Mouse (Mus musculus): Measurements from ENCODE around the gene Map1b.

The Map1b gene

DNA sequence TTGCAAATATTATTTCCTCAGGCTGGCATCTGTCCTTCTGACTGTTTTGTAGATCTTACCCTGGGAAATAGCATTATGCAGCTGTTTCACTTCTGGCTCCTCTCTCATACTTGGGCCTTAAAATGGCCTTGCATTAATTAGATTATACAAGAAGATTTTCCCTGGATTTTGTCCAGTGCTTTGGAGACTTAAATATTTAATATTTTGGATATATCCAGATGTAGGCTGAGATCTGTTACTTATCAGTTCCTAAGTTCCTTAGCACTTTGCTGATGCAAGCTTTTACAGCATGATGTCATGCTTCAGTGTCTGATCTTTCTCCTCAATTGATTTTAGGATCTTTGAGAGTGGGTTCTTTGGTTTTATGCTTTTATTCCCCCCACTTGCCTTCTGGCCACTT, 11.6 kb upstream of the Map1b start:
- DNase-seq, result no peak

DNA sequence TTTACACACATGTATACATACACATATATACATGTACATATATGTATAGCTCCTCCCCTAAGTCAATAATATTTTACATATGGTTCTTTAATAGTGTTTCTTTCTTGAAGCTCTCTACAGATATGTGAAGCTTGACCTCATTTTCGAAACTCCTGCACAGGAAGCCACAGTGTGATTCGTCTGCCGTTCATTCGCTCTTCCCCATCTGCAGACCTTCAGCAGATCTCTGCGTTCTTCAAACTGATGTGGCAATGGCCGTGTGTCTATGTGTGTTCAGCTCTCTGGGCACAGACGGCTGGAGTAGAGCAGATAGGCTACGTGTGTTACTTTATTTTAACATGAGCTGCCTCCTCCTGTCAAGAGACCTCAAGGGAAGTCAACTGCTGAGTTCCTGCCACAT, 9.2 kb upstream of the Map1b start:
- no peak for DNase-seq

DNA sequence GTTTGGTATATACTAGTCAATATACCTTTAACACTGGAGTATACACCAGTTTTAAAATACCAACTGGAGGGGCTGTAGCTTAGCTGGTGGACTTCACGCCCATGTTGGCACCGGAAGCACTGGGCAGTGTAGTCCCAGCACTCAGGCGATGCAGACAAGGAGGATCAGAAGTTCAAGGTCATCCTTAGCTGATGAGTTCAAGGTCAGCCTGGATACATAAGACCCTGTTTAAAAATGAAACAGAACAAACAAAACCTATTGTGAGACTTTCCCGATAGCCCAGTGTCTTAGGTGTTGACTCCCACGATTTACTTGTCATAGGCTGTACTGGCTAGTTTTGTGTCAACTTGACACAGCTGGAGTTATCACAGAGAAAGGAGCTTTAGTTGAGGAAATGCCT, 1.5 kb upstream of the Map1b start:
- no peak for DNase-seq

DNA sequence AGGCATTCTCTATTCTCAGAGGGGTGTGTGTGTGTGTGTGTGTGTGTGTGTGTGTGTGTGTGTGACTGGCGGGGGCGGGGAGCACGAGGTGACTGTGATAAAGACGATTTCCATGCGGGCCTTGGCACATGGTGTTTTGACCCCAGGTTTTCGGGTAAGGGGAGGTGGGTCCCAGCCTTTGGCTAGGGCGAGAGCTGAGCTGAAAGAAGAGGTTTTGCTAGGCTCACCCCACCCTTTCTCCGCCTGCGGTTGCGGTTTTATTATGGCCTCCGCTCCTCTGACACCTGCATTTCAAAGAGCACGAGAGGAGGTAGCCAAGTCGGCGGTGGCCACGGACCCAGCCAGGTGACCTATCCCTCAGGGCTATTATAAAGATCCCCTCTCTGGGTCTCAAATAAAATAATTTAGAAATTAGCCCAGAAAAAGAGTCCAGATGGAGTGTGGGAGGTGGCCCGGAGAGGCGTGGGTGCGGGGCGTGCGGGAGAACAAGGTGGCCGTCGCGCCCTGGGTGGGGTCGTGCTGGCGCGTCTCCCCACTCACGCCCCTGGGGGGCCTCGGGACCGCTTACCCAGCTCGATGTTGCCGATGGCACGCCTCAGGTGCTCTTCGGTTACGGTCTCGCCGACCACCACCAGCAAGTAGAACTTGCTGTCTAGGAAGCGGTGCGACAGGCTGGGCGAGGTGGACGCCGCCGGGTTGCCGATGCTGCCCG, 448 bp downstream of the Map1b start:
- no peak for DNase-seq

DNA sequence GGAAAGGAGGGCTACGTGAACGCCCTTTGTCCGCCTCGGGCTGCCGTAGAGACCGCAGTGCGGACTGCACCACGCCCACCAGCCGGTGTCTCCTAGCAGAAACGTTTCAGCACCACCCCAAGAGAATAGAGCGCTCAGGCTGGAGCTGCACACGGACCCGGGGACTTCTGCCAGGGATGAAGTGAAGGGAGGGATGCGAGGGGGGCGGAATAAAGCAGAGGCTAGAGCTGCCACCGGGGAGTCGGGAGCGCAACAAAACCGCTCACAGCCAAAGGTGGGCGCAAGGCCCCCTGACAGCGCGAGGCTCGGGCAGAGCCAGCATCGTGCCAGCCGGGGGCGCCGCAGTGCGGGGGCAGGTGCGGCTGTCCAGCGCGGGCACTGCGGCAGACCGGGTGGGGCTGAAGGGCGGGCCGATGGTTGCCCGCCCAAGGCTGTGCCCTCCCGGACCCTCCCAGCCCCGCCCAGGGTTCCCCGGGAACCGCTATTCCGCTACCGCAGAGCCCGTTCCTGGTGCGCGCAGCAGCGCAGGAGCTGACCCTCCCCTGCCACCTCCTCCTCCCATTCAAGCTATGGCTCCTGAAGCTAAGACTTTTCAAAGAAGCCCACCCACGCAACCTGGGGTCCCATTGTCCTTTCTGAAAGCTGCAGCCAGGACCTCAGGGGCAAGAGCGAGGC, 1.3 kb downstream of the Map1b start:
- DNase-seq, result peak; percentile 70

DNA sequence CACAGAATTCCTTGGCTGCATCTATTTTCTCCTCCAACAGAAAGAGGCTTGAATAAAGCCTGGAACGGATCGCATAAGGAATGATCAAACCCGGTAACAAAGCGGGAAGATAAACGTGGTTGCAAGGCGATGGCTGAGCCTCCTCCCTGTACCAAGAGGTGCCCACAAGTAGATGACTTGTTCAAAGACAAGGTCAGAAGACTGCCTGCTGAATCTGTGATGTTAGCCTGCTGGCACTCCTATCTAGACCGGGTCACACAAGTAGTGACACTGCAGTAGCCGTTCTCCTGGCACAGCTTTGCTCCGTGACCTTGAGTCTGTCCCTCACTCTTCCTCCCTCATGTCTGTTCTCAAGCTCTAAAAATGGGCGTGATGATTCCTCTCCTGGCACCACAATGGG, 2.4 kb downstream of the Map1b start:
- DNase-seq, result no peak

DNA sequence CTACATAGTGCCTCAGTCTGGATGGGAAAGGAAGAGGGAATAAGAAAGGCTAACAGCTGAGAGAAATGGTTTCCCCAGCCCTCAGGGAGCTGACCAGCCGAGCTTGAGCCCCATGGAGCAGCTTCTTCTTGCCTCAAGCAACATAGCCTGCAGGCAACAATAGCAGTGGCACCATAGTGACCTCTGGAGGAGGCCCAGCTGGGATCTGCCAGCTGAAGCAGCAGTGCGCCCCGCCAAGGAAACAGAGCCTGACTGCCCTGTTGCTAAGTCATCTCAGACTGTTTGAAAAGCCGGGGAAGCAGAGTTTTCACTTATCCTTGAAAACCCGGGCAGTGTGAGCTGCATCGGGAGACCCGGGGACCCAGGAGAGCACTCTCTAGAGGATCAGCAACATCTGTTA, 3.2 kb downstream of the Map1b start:
- DNase-seq, result peak; percentile 55 to 66

DNA sequence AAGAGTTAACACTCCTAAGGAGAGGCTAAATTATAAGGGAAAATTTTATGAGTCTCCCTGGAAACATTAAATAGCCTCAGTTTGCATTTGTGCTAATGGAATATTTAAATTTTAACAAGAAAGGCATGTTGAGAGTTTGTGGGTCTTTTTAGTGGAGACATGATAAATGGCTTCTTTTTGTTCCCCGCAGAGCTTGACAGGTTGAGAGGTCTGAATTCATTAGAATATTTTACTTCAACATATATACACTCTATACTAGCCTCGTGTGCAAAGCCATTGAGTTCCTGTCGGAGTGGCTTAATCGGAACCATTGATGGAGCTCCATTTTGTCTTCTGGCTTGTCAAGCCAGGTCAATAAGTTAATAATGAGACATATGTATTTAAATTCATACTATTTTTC, 6.4 kb downstream of the Map1b start:
- DNase-seq, result no peak

DNA sequence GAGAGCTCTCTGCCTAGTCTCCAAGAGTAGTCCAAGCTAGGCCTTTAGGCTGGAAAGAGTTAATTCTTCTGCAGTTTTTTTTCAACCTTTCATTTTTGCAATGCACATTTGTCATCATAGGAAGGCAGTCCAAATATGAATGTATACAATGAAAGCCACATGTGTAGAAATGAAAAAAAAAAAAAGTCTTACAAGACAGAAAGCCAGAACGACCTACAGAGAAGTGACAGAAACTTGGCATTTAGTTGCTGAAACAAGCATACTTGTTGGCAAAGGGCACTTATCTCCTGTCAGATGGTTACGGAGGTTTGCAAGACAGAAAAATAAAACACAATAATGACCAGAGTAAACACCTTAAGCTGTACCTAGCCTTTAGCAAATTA, 9.8 kb downstream of the Map1b start:
- no peak for DNase-seq

DNA sequence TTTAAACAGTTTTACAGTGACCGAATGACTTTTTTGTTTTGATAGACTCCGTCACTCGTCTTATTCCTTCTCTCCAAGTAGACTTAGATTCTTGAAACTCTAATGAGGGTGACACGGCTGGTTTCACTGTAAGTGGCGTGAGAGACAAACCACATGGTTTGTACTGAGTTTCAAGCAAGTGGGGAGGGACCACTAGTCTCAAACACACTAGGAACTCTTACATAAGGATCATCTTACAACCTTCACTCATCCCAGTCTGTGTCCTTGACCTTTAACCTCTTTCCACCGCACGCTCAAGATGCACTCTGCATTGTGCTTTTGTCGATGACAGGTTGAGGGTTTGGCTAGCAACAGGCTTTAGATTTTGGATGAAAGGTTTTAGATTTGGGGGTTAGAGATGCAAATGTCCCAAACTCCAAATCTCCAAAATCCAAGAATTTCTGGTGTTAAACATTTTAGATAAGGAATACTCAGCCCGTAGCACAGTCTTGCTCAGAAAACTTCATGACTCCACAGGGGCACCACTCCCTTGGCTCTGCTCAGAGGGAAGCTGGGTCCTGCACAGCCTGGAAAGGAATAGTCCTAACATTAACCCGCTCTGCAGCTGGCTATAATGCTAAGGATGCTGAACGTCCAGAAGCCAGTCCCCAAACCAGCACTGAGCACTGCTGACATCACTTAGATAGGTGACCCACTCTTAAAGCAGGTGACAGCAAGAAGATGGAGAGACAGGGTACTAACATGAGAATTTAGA, 10.3 kb downstream of the Map1b start:
- no peak for DNase-seq

DNA sequence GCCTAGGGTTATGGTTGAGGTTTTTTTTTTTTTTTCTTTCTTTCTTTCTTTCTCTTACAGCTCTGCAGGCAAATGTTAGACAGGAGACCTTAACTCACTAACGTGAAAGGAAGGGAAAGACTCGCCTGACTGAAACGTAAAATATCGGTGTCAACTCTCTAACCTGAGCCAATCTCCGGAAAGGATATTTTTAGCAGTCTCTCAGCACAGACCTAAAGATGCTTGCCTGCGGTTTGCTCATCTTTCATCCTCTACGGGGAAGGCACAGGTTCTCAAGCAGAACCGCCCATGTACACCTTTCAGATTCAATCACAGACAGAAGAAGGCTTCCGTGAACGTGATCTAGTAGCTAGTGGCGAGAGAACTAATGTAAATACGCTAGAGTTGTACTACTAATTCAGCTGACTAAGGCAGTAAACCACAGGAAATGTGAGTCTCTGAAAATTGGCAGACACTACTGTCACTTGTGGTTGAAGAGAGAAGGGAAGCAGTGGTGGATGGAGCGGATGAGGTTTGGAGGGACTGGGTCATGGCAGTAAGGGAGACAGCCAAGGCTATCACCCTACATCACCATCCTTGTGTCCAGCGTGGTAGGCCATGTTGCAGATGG, 12.9 kb downstream of the Map1b start:
- no peak for DNase-seq

DNA sequence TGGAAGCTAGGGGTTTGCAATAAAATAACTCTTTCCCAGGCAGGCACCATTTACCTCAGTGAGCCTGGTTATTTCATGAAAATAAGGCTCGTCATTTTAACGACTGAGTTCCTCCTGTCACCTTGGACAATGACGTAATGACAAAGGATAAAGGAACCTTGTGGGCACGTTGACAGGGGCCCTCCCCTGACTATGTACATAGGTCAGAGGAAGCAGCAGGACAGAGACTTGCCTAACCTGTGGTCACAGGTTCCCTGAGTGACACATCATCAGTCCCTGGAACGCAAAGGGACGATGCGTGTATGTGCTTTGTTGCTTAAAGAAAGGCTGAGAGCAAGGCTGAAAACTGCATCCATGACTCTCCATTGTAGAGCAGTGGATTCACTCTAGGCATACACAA, 13.4 kb downstream of the Map1b start:
- DNase-seq, result peak in 1 of 2 experiments; percentile 25

DNA sequence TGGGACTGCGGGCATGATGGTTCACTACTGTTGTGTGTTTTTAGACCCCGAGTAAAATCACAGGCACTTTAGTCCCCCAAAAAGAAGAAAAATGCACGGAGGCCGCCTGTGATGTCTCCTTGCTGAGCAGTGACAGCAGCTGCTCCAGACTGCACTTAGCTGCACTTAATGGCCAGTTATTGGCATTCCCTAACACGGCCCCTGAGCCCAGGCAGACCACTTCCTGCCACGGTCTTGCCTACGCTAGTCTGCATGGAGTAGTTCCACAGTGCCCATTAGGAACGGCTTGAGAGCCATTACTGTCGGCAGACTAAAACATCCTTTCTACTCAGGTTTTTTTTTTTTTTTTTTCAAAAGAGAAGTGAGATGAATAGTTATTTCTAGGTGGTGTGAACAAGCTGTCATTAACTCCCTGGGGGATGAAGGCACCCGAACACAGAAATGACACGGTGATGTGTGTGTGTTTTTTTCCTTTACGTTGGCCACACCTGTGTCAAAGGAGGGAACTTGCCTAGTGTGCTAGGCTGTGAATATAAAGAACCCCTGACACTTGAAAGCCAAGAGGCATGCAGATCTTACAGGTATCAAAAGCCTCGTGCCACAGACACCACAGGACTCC, 14.1 kb downstream of the Map1b start:
- DNase-seq, result no peak

DNA sequence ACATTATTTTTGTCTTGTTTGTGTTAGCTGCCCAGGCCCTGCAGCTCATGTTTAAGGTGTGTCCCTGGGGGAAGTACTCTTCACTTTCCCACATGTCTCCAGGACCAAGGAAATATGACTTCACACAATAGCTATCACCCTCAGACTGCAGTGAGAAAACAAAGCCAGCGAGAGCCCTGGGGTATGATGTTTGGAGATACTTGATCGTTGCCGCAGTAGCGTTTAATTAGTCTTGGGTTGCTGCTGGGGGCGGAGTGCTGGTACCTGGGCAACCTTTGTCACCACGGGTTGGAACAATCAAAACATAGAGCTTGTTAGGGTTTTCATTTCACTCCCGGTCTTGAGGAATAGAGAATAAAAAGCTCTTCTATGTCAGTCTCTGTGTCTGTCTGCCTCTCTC, 14.9 kb downstream of the Map1b start:
- DNase-seq, result peak; percentile 30 to 65

DNA sequence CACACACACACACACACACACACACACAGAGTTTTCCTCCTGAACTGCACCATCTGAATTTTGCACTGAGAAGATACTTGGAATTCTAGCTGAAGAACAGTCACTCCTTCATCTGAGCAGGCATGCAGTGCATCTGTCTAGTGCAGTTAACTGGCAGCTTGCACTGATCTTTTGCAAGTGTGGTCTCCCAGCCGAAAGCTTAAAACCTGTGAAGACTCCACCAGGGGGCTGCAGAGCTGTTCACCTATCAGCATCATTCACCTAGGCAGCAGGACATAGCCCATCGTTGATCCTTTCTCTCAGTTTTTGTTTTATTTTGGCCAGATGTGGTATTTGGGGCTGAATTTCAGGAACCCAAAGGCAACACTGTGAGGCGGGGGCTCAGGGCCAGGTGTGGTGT, 15.7 kb downstream of the Map1b start:
- DNase-seq, result no peak

DNA sequence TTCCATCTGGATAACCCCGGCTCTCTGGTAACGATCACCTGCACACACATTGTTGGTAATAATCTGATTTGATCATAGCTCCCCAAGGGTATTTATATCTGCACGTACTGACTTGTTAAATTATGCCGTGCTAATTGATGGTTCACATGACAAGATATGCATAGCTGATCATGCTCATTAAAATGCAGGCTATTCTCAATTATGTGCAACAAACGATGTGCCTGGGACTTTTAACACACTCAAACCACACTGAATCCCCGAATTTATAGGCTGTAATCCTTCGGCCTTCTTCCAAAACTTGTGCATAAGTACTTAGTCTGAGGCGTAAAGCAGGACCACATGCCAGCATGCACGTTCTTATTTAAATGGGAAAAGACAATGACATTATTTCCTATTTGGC, 16.6 kb downstream of the Map1b start:
- DNase-seq, result no peak

DNA sequence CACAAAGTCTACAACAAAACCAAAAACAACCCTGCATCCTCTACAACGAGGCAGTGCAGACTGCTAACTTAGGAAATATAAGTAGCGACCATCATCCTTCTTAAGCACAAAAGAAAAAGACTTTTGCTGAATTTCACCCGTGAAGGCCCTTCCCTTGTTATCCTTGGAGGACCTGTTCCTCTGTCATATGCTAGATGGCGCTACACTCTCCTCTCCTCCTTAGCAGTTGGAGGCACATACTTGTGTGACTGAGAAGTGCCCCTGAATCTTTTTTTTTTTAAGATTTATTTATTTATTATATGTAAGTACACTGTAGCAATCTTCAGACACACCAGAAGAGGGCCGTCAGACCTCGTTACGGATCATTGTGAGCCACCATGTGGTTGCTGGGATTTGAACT, 20.2 kb downstream of the Map1b start:
- DNase-seq, result no peak

DNA sequence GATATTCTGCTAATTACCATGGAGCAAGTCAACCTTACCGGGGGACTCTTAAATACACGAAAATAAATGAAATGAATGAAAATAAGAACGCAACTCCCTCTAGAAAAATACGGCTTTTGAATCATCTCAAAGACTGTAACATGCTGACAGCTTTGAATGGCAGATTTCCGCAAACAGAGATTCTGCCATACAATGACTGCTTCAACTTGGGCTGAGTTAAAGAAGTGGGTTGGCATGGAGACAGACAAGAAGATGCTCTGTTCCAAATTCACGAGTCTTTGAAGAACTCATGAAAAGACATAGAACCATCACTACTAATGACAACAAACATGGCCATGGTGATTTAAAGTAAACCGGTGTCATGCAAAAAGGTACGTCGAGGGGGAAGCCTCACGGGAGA, 21.9 kb downstream of the Map1b start:
- no peak for DNase-seq

DNA sequence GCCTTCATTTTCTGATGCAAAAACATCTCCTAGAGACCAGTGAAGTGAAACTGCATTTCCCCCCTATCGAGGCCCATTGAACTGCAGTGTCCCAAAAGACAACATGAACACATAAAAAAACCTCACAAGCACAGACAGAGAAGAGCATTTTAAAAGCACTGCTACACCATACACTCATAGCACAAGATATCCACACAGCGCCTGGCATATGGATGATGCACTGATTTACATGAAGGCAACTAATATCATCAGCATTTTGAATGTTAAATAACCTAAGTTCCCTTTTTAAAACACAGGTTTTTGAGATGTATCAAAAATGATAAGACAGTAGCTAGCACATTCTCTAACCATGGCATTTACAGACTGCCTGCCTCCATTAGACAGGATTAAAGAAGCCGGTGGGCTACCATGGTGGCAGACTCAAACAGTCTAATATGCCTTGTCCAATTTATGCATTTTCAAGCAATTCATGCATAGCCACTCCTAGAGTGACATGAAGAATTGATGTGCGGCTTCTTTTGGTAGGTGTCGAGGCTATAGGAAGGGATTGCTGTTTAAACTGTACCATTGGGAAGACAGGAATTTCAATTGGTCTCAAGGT, 22.9 kb downstream of the Map1b start:
- DNase-seq, result no peak

DNA sequence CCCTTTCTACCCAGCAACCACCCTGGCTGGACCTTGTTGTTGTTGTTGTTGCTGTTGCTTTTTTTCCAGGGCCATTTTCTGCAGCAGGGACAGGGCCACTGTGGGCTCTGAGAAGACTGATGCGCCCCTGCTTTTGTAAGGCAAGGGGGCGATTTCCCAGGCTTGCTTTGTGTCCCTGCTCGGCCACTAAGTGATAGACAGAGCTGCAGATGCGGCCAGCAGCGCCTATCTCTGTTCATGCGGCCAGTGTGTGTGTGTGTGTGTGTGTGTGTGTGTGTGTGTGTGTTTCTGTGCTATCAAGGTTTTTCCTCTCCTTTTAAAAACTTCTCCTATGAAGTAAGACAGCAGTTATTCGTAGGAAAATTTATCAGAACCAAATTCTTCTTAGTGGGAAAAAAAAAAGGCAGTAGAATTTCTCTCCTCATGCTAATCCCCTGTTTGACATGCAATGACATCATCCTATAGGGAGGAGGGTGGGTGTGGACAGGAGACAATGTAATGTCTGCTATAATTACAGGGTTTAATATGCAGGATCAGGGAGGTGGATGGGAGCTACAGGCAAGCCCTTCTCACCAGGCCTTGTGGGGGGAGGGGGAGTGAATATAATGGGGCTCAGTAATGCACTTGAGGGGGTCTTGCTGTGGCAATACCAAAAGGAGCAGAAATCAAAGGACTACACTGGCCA, 23.6 kb downstream of the Map1b start:
- no peak for DNase-seq

DNA sequence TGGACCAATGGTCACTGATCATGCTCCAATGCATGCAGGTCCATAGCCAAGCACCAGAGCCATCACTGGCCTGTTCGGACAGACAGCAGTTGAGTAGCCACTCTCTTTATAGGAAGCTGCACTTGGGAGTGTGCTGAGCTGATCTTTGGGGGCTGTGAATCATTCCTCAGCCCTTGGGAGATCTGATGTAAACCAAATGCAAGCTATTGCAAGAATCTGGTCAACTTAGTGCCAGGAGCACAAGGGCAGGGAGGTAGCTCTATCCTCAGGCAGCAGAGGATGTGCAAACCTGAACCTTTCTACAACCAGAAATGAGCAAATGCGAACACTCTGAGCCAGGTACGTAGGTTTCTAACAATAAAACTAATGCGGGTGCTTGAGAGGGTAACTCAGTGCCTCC, 26.3 kb downstream of the Map1b start:
- DNase-seq, result no peak

DNA sequence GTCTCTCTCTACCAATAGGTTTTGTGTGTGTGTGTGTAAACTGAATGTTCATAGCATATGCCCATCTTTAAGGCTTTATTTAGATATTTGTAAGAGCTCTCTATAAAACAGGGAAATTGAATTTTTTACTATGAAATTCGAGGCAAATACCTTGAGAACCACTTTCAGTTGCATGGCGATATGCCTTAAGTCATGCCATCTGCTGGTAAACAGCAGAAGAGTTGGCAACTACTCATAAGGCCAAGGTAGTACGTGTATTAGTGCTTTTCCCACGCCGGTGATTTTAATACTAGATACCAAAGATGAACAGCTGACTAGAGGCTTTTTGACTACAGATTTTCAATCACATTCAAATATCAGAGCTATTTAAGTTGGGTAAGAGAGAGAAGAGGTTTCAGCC, 27.2 kb downstream of the Map1b start:
- DNase-seq, result no peak

Measured in lung, adult 18-20 months (tissue).